Mouse (Mus musculus) forebrain, embryonic 16.5 days (tissue): ENCODE measurements around the gene Slc6a17. TPM values are rescaled to one million over a fixed set of nuclear protein-coding genes. Genes with fewer than 3 reads are reported as not detected.

Source experiments
- ATAC-seq: fragments of 200-750 bp; cut with Nextera tagmentation; 2 replicates; pipeline ENCODE4 v1.8.0; 2017; ENCODE audit warnings: mild to moderate bottlenecking, moderate library complexity
- H3K27ac ChIP-seq: fragments of 300-500 bp; sonication (generic); 2 replicates; pipeline ENCODE4 v1.5.1; 2014; ENCODE audit warnings: low read length, control low read depth
- H3K27me3 ChIP-seq: fragments of 300-500 bp; sonication (generic); replicated peaks from 2 replicates; pipeline ENCODE4 v1.6.1; 2014; ENCODE audit warnings: low read length; ENCODE audit not compliant: control insufficient read depth, insufficient read depth
- H3K36me3 ChIP-seq: fragments of 300-500 bp; sonication (generic); 2 replicates; pipeline ENCODE4 v1.6.1; 2014; ENCODE audit not compliant: control insufficient read depth, insufficient read depth
- H3K4me1 ChIP-seq: fragments of 300-500 bp; sonication (generic); replicated peaks from 2 replicates; pipeline ENCODE4 v1.6.1; 2014; ENCODE audit warnings: low read length; ENCODE audit not compliant: control insufficient read depth, insufficient read depth
- H3K4me2 ChIP-seq: fragments of 300-500 bp; sonication (generic); 2 replicates; pipeline ENCODE4 v1.6.1; 2014; ENCODE audit warnings: mild to moderate bottlenecking, low read length, control low read depth
- H3K4me3 ChIP-seq: fragments of 300-500 bp; sonication (generic); replicated peaks from 2 replicates; pipeline ENCODE4 v1.5.1; 2014; ENCODE audit warnings: mild to moderate bottlenecking, low read length, control low read depth
- H3K9ac ChIP-seq: fragments of 300-500 bp; sonication (generic); replicated peaks from 2 replicates; pipeline ENCODE4 v1.6.1; 2014; ENCODE audit warnings: low read depth, low read length, control low read depth
- H3K9me3 ChIP-seq: fragments of 300-500 bp; sonication (generic); 2 replicates; pipeline ENCODE4 v1.6.1; 2016; ENCODE audit warnings: low read length; ENCODE audit not compliant: control insufficient read depth
- WGBS: fragments of 180-500 bp; shearing (Covaris S2); extraction: QIAGEN DNeasy Blood & Tissue Kit; methylation state at CpG from one replicate; pipeline ENCODE4 v1.1.7; 2014; 5-methylcytosine and 5-hydroxymethylcytosine counted together
- polyA plus RNA-seq: library from polyadenylated mRNA; unstranded; fragments of >200 nt; fragmentation: Nextera tagmentation; extraction: Ambion mirVana; gene quantifications from 2 replicates; pipeline ENCODE4 v1.2.1, GENCODE M21; 2015

Gene Slc6a17
- polyA plus RNA-seq: 16.0 and 21.6 TPM in 2 replicates

DNA sequence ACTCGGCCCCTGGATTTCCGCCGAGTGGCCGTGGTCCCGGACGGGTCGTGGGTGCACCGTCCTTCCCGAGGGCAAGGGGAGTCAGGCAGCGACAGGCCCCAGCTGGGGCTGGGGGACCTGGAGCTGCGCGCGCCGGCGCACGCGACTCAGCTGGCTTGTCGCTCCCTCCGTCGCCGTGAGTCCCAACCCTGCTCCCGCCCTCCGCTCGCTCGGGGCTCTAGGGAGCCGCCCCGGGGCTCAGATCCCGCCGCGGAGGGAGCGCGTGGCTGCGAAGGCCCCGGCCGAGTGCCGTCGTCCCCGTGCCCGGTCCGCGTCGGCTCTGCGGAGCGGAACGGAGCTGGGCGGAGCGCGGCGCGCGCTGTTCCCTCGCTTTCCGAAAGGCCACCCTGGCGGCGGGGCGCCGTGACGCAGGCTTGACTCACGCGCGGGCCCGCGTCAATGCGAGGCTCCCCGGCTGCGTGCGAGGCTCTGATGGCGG is at the start of gene Slc6a17:
Gene Slc6a17, minus strand, starts transcription at position 388 of the 478 bp plus-strand sequence.
- peak within 1 kb of the TSS; percentile 86 for H3K4me2 ChIP-seq
- peak; percentile 93 for ATAC-seq
- H3K4me1 ChIP-seq: peaks cover 19% of the 10 kb centered on the region
- H3K9ac ChIP-seq: peak within 1 kb of the TSS; percentile 76
- H3K27me3 ChIP-seq: no peaks in the 10 kb centered on the region
- H3K36me3 ChIP-seq: no peaks in the 10 kb centered on the region
- WGBS: under 1% methylated on average over 68 of the region's 68 CpGs
- H3K9me3 ChIP-seq: no peaks in the 10 kb centered on the region
- peak within 1 kb of the TSS; percentile 85 for H3K27ac ChIP-seq
- peak within 1 kb of the TSS; percentile 70 for H3K4me3 ChIP-seq

DNA sequence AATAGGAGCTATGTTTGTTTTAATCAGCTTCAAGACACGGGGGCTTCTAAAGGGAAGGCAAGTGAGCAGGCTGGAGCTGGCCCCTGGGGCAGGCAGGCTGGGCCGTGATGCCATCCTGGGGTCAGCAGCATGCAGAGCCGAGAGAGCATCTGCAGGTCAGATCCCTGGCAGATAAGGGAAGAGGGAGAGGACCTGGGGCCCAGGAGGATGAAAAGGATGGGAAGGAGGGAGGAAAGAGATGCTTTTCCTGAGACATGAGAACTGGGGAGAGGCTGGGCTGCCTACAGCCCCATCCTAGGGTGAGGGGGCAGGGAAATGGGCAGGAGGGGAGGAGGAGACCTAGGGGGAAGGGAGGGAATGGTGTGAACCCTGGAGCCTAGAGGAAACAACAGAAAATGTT is 47.5 kb upstream of the Slc6a17 start:
- no peak overlapping the region for H3K4me3 ChIP-seq
- H3K27ac ChIP-seq: no peak overlapping the region
- no peaks in the 10 kb centered on the region for H3K36me3 ChIP-seq
- H3K9me3 ChIP-seq: no peaks in the 10 kb centered on the region
- H3K9ac ChIP-seq: no peak overlapping the region
- H3K4me2 ChIP-seq: no peak overlapping the region
- no peak for ATAC-seq
- 50% methylated on average over 3 of the region's 3 CpGs for whole genome bisulfite sequencing
- peaks cover 3% of the 10 kb centered on the region; the same call in 1 of the 2 replicates for H3K4me1 ChIP-seq
- H3K27me3 ChIP-seq: no peaks in the 10 kb centered on the region

DNA sequence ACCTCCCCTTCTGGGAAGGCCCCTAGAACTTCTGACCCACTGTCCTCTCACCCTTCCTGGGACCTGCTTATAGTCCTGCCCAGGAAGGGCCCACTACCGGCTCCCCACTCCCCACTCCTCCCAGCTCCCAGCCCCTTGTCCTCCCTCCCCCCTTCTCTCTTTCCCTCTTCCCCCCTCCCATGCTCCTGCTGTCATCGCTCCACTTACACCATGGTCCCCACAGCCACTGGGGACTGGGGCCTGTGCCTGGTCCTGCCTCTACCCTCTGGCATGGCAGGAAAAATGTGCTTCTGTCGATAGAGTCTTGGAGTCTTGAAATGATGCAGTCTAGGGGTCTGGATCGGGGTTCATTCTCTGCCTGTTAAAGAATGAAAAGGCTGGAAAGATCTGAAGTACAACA is 46.1 kb upstream of the Slc6a17 start:
- 44% methylated on average over 4 of the region's 4 CpGs for WGBS
- ATAC-seq: no peak
- Histone ChIP-seq H3K4me1 (peaks cover 3% of the 10 kb centered on the region; the same call in 1 of the 2 replicates), H3K9ac (no peak overlapping the region), H3K4me3 (no peak overlapping the region), H3K27me3 (no peaks in the 10 kb centered on the region), H3K9me3 (no peaks in the 10 kb centered on the region), H3K36me3 (no peaks in the 10 kb centered on the region), H3K27ac (no peak overlapping the region), H3K4me2 (no peak overlapping the region)

DNA sequence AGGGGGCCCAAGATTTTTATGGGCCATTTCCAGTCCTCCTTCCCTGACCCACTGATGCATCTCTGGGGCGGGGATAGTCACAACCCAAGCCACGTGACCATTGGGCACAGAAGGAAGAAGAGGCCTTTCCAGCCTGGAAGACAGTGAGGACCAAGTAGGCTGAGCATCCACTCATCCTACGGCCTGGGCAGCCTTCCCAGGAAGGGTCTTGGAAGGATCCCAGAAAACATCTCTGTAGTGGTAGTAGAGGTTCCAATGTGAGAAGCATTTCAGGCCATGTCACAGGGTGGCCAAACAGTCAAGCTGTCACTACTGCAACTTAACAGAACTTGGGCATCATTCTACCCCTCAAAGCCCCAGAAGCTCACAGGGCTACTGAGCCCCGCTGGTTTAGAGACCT is 44.8 kb upstream of the Slc6a17 start:
- H3K9me3 ChIP-seq: no peaks in the 10 kb centered on the region
- H3K9ac ChIP-seq: no peak overlapping the region
- H3K36me3 ChIP-seq: no peaks in the 10 kb centered on the region
- H3K27me3 ChIP-seq: no peaks in the 10 kb centered on the region
- no peaks in the 10 kb centered on the region for H3K4me1 ChIP-seq
- no peak overlapping the region for H3K4me2 ChIP-seq
- 87% methylated on average over 4 of the region's 4 CpGs for WGBS
- H3K4me3 ChIP-seq: no peak overlapping the region
- H3K27ac ChIP-seq: no peak overlapping the region
- ATAC-seq: no peak

DNA sequence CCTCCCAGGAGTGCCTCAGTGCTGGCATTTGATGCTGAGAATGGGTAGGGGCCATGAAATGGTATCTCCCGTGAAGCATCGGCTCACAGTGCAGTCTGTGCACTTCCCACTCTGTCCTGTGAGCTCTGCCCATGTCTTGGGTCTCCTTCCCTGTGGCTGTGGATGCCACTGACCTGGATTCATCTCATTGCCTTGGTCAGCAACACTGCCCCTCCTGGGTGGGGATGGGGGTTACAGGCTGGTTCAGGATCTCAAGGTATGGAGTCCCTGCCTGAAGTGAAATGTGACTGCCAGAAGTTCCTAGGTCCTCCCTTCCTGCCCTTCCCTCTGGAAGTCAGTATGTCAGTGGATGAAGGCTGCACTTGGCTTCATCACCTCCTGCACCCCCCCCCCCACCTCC is 44.3 kb upstream of the Slc6a17 start:
- Histone ChIP-seq H3K9ac (no peak overlapping the region), H3K4me1 (no peaks in the 10 kb centered on the region), H3K4me2 (no peak overlapping the region), H3K36me3 (no peaks in the 10 kb centered on the region), H3K27ac (no peak overlapping the region), H3K9me3 (no peaks in the 10 kb centered on the region), H3K27me3 (no peaks in the 10 kb centered on the region), H3K4me3 (no peak overlapping the region)
- 70% methylated on average over 2 of the region's 2 CpGs for WGBS
- ATAC-seq: no peak

DNA sequence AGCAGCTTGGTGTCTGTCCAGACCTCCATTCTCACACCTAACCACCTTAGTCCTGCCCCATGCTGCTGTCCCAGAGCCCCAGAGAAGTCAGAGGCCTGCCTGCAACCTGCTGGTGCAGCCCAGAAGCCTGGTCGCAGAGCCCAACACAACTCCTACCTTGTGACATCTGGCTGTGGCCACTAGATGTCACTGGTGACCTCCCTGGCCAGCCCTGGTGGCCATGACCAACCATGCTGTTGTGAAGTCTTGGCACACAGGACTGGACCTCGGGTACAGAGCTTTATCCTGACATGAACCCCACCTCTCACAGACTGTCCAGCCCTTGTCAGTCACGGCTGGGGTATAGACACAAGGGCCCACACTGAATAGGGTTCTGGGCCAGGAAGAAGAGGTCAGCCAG is 41.4 kb upstream of the Slc6a17 start:
- Histone ChIP-seq H3K9ac (no peak overlapping the region), H3K9me3 (no peaks in the 10 kb centered on the region), H3K36me3 (no peaks in the 10 kb centered on the region), H3K4me3 (no peak overlapping the region), H3K4me2 (no peak overlapping the region), H3K27me3 (no peaks in the 10 kb centered on the region), H3K4me1 (no peaks in the 10 kb centered on the region), H3K27ac (no peak overlapping the region)
- WGBS: 13% methylated on average over 3 of the region's 3 CpGs
- peak; percentile 76 for ATAC-seq

DNA sequence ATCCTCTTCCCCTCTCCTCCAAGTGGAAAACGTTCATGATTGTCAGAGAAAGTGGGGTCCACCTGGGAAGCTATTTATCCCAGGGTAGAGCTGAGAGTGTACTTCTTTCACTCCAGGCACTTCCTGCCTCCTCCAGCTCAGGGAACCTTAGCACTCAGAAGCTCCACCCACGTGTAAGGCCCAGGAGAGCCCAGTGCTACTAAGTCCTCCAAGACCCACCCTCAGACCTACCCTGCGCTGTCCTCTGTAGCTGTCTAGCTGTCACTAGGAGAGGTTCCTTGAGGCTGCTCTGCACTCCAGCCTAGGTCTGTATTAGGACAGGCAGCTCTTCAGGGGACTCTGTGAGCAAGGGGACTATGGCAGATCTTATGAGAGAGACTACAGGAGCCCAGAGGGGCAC is 40.9 kb upstream of the Slc6a17 start:
- 26% methylated on average over 3 of the region's 3 CpGs for WGBS
- no peak overlapping the region for H3K9ac ChIP-seq
- no peak overlapping the region for H3K27ac ChIP-seq
- no peaks in the 10 kb centered on the region for H3K4me1 ChIP-seq
- H3K36me3 ChIP-seq: no peaks in the 10 kb centered on the region
- H3K4me3 ChIP-seq: no peak overlapping the region
- no peak for ATAC-seq
- no peaks in the 10 kb centered on the region for H3K9me3 ChIP-seq
- H3K27me3 ChIP-seq: no peaks in the 10 kb centered on the region
- H3K4me2 ChIP-seq: no peak overlapping the region

DNA sequence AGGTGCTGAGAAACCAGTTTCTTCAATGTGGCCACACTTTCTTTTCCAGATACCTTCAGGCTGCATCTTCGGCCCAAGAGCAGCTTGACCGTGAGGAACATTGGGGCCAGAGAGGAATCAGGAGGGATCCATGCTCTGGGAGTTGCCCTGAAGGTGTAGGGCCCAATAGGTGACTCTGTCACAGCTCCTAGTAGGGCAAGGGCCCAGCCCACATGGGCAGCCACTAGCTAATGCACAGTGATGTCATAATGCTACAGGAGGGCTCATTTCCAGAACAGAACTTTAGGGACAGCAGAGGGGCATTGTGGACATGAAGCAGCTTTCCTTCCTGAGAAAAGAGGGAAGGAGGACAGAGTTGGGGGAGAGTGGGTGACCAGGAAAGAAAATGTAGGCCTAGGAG is 37.0 kb upstream of the Slc6a17 start, which contains the start of gene Ubl4b:
Gene Ubl4b, minus strand, starts transcription at position 232 of the 400 bp plus-strand sequence.
- H3K9me3 ChIP-seq: no peaks in the 10 kb centered on the region
- no peak for ATAC-seq
- H3K4me2 ChIP-seq: no peak within 1 kb of the TSS
- 89% methylated on average over 2 of the region's 2 CpGs for WGBS
- no peak within 1 kb of the TSS for H3K4me3 ChIP-seq
- no peak within 1 kb of the TSS for H3K9ac ChIP-seq
- no peak within 1 kb of the TSS for H3K27ac ChIP-seq
- H3K4me1 ChIP-seq: no peaks in the 10 kb centered on the region
- H3K27me3 ChIP-seq: no peaks in the 10 kb centered on the region
- H3K36me3 ChIP-seq: no peaks in the 10 kb centered on the region

DNA sequence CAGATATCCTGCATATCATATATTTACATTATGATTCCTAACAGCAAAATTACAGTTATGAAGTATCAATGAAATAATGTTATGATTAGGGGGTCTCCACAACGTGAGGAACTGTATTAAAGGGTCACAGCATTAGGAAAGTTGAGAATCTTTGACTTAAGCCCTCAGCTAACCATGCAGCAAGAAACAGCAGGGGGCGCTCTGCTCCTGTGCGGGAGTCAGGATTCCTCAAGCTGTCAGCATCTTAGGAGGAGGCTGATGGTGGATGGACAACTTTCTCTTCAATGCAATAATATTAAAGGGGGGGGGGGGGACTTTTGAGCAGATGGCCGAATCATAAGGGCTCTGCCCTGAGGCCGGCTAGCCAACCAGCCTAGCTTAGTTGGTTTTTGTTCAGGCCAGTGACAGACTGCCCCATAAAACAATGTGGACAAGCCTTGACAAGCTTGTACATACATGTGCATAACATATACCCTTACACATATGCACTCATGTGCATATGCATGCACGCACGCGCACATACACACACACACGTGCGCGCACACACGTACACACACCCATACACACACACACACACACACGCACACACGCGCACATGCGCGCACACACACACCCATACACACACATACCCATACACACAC is 32.7 kb upstream of the Slc6a17 start:
- no peaks in the 10 kb centered on the region for H3K9me3 ChIP-seq
- no peak overlapping the region for H3K27ac ChIP-seq
- H3K9ac ChIP-seq: no peak overlapping the region
- H3K4me2 ChIP-seq: no peak overlapping the region
- no peak overlapping the region for H3K4me3 ChIP-seq
- no peaks in the 10 kb centered on the region for H3K27me3 ChIP-seq
- WGBS: 75% methylated on average over 17 of the region's 17 CpGs
- 0 out of 2 replicates have a peak, but pooled peaks have one; percentile 14 for ATAC-seq
- no peaks in the 10 kb centered on the region for H3K36me3 ChIP-seq
- H3K4me1 ChIP-seq: peaks cover 8% of the 10 kb centered on the region
